Mouse (Mus musculus) kidney, postnatal 14 days (tissue): ENCODE results near the gene Mbd4.
"Not testable (repeated sequence)": the region's sequence is repeated elsewhere in the genome, so short reads cannot be mapped to it uniquely, and the experiment has no call there.

Experiments
- DNase-seq: peaks from one replicate; pipeline ENCODE4 v3.0.0; 2022; ENCODE audit warnings: mixed read lengths

The Mbd4 gene

GRCm38 (mm10) chr6:115853091-115853813 lies at the start of gene Mbd4, which contains the start of gene Ift122:
TSS of gene Mbd4 (minus strand) at chr6:115853371.
TSS of gene Ift122 (plus strand) at chr6:115853470.
- DNase-seq: peak; percentile 99

GRCm38 (mm10) chr6:115902545-115902944 lies 49.4 kb upstream of the Mbd4 start:
- DNase-seq: no peak

GRCm38 (mm10) chr6:115901489-115901931 lies 48.3 kb upstream of the Mbd4 start:
- DNase-seq: peak; percentile 83

GRCm38 (mm10) chr6:115901062-115901461 lies 47.9 kb upstream of the Mbd4 start:
- peak; percentile 87 for DNase-seq

- no peak for DNase-seq
These were observed 44.9 kb upstream of the Mbd4 start for GRCm38 (mm10) chr6:115897926-115898520.

GRCm38 (mm10) chr6:115897117-115897516 lies 43.9 kb upstream of the Mbd4 start:
- no peak for DNase-seq

GRCm38 (mm10) chr6:115896346-115896745 lies 43.2 kb upstream of the Mbd4 start:
- no peak for DNase-seq

- no peak for DNase-seq
These were observed 39.2 kb upstream of the Mbd4 start for GRCm38 (mm10) chr6:115892363-115892762.

- peak; percentile 72 for DNase-seq
These were observed 38.4 kb upstream of the Mbd4 start for GRCm38 (mm10) chr6:115891497-115892061.

GRCm38 (mm10) chr6:115891061-115891460 lies 37.9 kb upstream of the Mbd4 start:
- DNase-seq: no peak

- DNase-seq: no peak
These were observed 37.4 kb upstream of the Mbd4 start for GRCm38 (mm10) chr6:115890601-115891000.

GRCm38 (mm10) chr6:115888296-115888695 lies 35.1 kb upstream of the Mbd4 start:
- no peak for DNase-seq

- DNase-seq: no peak
These were observed 33.7 kb upstream of the Mbd4 start for GRCm38 (mm10) chr6:115886894-115887293.

- DNase-seq: peak; percentile 55
These were observed 30.8 kb upstream of the Mbd4 start for GRCm38 (mm10) chr6:115884018-115884417.

- DNase-seq: peak; percentile 64
These were observed 27.6 kb upstream of the Mbd4 start for GRCm38 (mm10) chr6:115880751-115881150.

- no peak for DNase-seq
These were observed 26.6 kb upstream of the Mbd4 start for GRCm38 (mm10) chr6:115879736-115880135.

GRCm38 (mm10) chr6:115878694-115879093 lies 25.5 kb upstream of the Mbd4 start:
- DNase-seq: no peak

GRCm38 (mm10) chr6:115877239-115877638 lies 24.1 kb upstream of the Mbd4 start:
- no peak for DNase-seq

- DNase-seq: not testable (repeated sequence)
These were observed 18.1 kb upstream of the Mbd4 start for GRCm38 (mm10) chr6:115871318-115871717.

- not testable (repeated sequence) for DNase-seq
These were observed 14.0 kb upstream of the Mbd4 start for GRCm38 (mm10) chr6:115867157-115867556.

GRCm38 (mm10) chr6:115865246-115865645 lies 12.1 kb upstream of the Mbd4 start:
- no peak for DNase-seq

GRCm38 (mm10) chr6:115863340-115863841 lies 10.2 kb upstream of the Mbd4 start:
- no peak for DNase-seq

- DNase-seq: peak; percentile 23
These were observed 6.9 kb upstream of the Mbd4 start for GRCm38 (mm10) chr6:115860027-115860556.
